Mouse (Mus musculus): ENCODE data around the gene Ier3. TPM values are rescaled to one million over a fixed set of nuclear protein-coding genes. Genes with fewer than 3 reads are reported as not detected.

Ier3 gene
- polyA plus RNA-seq, 1 experiment from 2014 or later: 15.8 TPM

GRCm38 (mm10) chr17:35870884-35871696, 49.6 kb downstream of the Ier3 start:
- Histone ChIP-seq H3K27me3 (ENCODE audit: control insufficient read depth, insufficient read depth, low read depth, low read length) (peaks cover 40% of the 10 kb centered on the region), H3K27ac (ENCODE audit: low read length) (peak overlapping the region; percentile 65), H3K4me2 (ENCODE audit: low read depth, low read length) (peak overlapping the region; percentile 41), H3K4me1 (ENCODE audit: control insufficient read depth, low read depth, low read length) (peaks cover 31% of the 10 kb centered on the region), H3K9ac (ENCODE audit: low read depth, low read length) (no peak overlapping the region), H3K4me3 (ENCODE audit: low read depth, low read length) (peak overlapping the region; percentile 39), H3K36me3 (ENCODE audit: control insufficient read depth, insufficient read depth) (peaks cover 3% of the 10 kb centered on the region; the same call in 1 of the 2 replicates), H3K9me3 (replicated peaks; ENCODE audit: control insufficient read depth, low read length) (peaks cover 2% of the 10 kb centered on the region; the same call in 1 of the 2 replicates)
- ATAC-seq (ENCODE audit: low read depth): no peak
- 32% methylated on average over 8 of the region's 8 CpGs for WGBS (ENCODE audit: insufficient replicate concordance)

Small RNA genes lying within 50 kb of the gene (microRNA-seq; reads per million reads assigned to microRNA genes)
- 4.4 reads per million, percentile 16 among the genes with 10 or more reads in this experiment for gene Gm28033

Other genes with a start within 250 kb of the Ier3 start
- gene Sfta2, start 220.1 kb upstream of the Ier3 start, polyA plus RNA-seq (2015; fragmentation: Nextera tagmentation; extraction: Ambion mirVana): not detected in 2 replicates
- not detected in 2 replicates for gene Gm9573, start 195.0 kb upstream of the Ier3 start, polyA plus RNA-seq (2015; fragmentation: Nextera tagmentation; extraction: Ambion mirVana)
- gene Mucl3, start 178.0 kb upstream of the Ier3 start, polyA plus RNA-seq (2015; fragmentation: Nextera tagmentation; extraction: Ambion mirVana): not detected in 2 replicates
- 4.9 and 6.5 TPM in 2 replicates for gene Vars2, start 154.1 kb upstream of the Ier3 start, polyA plus RNA-seq (2015; fragmentation: Nextera tagmentation; extraction: Ambion mirVana)
- 21.4 and 21.6 TPM in 2 replicates for gene Gtf2h4, start 147.9 kb upstream of the Ier3 start, polyA plus RNA-seq (2015; fragmentation: Nextera tagmentation; extraction: Ambion mirVana)
- gene Ddr1, start 117.1 kb upstream of the Ier3 start, polyA plus RNA-seq (2015; fragmentation: Nextera tagmentation; extraction: Ambion mirVana): 2.9 and 4.1 TPM in 2 replicates
- gene Flot1, start 1.5 kb downstream of the Ier3 start, polyA plus RNA-seq (2015; fragmentation: Nextera tagmentation; extraction: Ambion mirVana): 32.7 and 33.6 TPM in 2 replicates
- 328 and 345 TPM in 2 replicates for gene Tubb5, start 16.6 kb downstream of the Ier3 start, polyA plus RNA-seq (2015; fragmentation: Nextera tagmentation; extraction: Ambion mirVana)
- 10.0 and 10.3 TPM in 2 replicates for gene Mdc1, start 19.8 kb downstream of the Ier3 start, polyA plus RNA-seq (2015; fragmentation: Nextera tagmentation; extraction: Ambion mirVana)
- 20.7 and 21.1 TPM in 2 replicates for gene Nrm, start 39.6 kb downstream of the Ier3 start, polyA plus RNA-seq (2015; fragmentation: Nextera tagmentation; extraction: Ambion mirVana)
- 10.5 and 14.2 TPM in 2 replicates for gene Ppp1r18, start 43.9 kb downstream of the Ier3 start, polyA plus RNA-seq (2015; fragmentation: Nextera tagmentation; extraction: Ambion mirVana)
- 29.1 and 29.8 TPM in 2 replicates for gene Dhx16, start 58.1 kb downstream of the Ier3 start, polyA plus RNA-seq (2015; fragmentation: Nextera tagmentation; extraction: Ambion mirVana)
- 7.9 and 8.0 TPM in 2 replicates for gene 2310061I04Rik, start 75.7 kb downstream of the Ier3 start, polyA plus RNA-seq (2015; fragmentation: Nextera tagmentation; extraction: Ambion mirVana)
- gene Atat1, start 88.4 kb downstream of the Ier3 start, polyA plus RNA-seq (2015; fragmentation: Nextera tagmentation; extraction: Ambion mirVana): 7.4 and 7.7 TPM in 2 replicates
- 56.3 and 60.9 TPM in 2 replicates for gene Mrps18b, start 94.7 kb downstream of the Ier3 start, polyA plus RNA-seq (2015; fragmentation: Nextera tagmentation; extraction: Ambion mirVana)
- 22.2 and 24.7 TPM in 2 replicates for gene Ppp1r10, start 94.8 kb downstream of the Ier3 start, polyA plus RNA-seq (2015; fragmentation: Nextera tagmentation; extraction: Ambion mirVana)
- 42.4 and 43.9 TPM in 2 replicates for gene Abcf1, start 148.1 kb downstream of the Ier3 start, polyA plus RNA-seq (2015; fragmentation: Nextera tagmentation; extraction: Ambion mirVana)
- gene Gnl1, start 158.2 kb downstream of the Ier3 start, polyA plus RNA-seq (2015; fragmentation: Nextera tagmentation; extraction: Ambion mirVana): 8.8 and 8.9 TPM in 2 replicates
- 5.5 and 5.9 TPM in 2 replicates for gene Prr3, start 158.6 kb downstream of the Ier3 start, polyA plus RNA-seq (2015; fragmentation: Nextera tagmentation; extraction: Ambion mirVana)
- gene H2-T24, start 198.9 kb downstream of the Ier3 start, polyA plus RNA-seq (2015; fragmentation: Nextera tagmentation; extraction: Ambion mirVana): 6.6 and 7.9 TPM in 2 replicates
- gene H2-T23, start 211.2 kb downstream of the Ier3 start, polyA plus RNA-seq (2015; fragmentation: Nextera tagmentation; extraction: Ambion mirVana): 69.6 and 73.5 TPM in 2 replicates
- gene H2-T22, start 221.1 kb downstream of the Ier3 start, polyA plus RNA-seq (2015; fragmentation: Nextera tagmentation; extraction: Ambion mirVana): 11.3 and 13.4 TPM in 2 replicates
- gene Gm6034, start 221.3 kb downstream of the Ier3 start, polyA plus RNA-seq (2015; fragmentation: Nextera tagmentation; extraction: Ambion mirVana): not detected in 2 replicates
- 0.20 TPM in 1 of 2 replicates, not detected in the other for gene Gm11127, start 236.7 kb downstream of the Ier3 start, polyA plus RNA-seq (2015; fragmentation: Nextera tagmentation; extraction: Ambion mirVana)

Measured in liver, embryonic 16.5 days (tissue).